Mouse (Mus musculus) mouse trophoblast stem cell (cell line): ENCODE measurements at regions not wholly inside any gene's neighbourhood (a gene's known extent, or its start where the extent isn't known, plus 50 kb on each side); places are given as distances from the start of the nearest gene placed in this dataset.

Source experiments
- in situ Hi-C, 2 experiments: fragments of 300-500 bp; cut with MseI, MboI; formaldehyde crosslinking; loops; 2 replicates in 1 of 2; 3 replicates in 1 of 2; pipeline ENCODE4 v1.15.1; 2025

DNA sequence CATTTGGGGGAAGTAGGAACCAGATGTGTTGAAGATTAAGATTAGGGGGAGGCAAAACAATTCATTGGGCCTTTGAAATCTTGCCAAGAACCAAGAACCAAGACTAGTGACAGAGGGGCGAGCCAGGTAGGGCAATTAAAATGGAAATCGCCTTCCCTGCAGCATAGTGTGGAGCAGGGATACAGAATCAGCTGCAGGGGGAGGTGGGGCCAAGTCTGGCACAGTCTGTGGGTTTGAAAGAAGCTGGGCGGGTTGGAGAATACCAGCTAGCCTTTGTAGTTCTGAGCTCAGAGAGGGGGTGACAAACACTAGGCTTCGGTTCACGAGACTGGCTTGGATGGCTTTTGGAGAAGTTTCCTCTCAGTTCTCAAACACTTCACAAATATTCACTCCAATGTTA lies 414.3 kb upstream of the Ubash3b start:
- in situ Hi-C loops = no loop called here

DNA sequence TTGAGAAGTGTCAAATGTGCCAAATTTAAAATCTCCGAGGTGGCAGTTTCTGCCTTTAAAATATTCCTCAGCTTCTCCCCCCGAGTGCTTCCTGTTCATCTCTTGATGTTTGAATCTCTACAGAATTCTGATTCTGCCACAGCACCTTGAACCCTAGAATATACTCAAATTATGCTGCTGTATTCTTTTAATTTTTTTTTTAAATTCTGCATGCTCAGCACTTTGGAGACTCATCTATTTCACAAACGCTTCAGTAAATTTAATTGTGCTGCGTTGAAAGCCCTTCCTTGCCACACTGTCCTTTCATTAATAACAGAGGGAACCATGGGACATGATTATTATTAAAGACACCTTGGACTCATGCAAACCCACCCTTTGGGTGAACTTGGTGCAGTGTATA lies 408.8 kb upstream of the Ubash3b start:
- in situ Hi-C loops = no loop called here

DNA sequence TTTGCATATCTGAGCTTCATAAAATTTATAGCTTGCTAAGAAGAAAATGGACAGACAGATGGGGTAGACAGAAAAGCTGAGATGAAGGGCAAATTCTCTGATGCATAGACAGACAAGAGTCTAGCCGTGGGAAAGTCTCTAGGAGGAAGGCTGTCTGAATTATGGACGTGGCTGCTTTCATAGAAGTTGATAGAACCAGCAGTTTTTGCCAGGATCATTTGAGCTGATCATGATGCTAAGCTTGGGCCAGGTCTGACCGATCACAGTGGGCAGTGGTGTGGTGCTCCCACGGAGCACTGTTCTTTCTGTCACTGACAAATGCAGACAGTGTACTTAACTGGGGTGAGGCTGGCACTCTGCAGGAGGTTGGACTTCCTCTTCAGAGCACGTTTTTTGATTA lies 405.0 kb upstream of the Ubash3b start:
- in situ Hi-C loops = no loop called here

DNA sequence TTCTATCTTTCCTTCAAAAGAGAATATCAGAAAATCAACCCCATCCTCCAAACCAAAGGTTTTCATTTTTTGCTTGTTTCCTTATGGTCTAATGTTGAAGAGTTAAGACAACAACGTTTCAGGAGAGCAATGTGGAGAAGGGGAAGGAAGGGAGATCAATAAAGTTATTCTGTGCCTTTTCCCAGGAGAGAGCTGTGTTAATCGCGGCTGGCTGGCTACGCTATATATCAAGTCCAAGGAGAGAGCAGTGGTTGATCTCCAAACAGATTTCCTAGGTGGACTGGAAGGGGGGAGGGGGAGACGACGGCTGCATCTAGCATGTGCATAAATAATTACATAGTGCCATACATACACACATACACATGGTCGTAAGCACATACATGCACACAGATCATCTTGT lies 404.3 kb upstream of the Ubash3b start:
- in situ Hi-C loops = no loop called here

DNA sequence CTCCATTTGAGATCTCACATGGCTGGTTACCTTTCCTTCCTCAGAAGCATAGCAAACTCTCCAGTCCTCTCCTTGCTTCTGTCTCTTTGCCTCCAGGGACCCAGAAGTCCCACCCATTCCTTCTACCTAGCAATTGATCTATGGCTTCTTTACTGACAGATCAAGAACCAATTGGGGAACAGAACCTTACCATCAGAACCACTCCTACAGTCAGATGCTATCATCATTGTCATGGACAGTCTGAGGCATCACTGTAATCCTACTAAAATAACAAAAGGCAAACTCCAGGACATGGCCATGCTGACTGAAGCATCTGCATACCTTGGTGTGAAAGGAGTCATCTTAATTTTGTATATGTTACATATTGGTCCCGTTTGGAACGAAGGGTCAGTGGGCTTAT lies 401.9 kb upstream of the Ubash3b start:
- in situ Hi-C loops = no loop called here

DNA sequence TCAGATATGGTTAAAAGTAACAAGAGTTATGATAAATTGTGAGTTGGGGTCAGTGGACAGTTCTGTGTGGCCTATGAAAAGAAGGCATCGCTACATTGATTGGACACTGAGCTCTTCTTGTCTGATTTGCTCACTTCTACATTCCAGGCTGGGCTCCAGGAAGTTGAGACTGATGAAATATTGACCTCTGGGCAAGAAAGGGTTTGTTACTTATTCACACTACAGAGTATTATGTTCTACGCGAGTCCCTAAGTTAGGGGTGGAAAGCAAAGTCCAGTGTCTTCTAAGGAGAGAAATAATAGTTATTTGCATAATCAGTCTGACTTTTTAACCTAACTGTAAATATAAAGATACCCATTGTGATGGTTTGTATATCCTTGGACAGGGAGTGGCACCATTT lies 397.0 kb upstream of the Ubash3b start:
- in situ Hi-C loops = no loop called here

DNA sequence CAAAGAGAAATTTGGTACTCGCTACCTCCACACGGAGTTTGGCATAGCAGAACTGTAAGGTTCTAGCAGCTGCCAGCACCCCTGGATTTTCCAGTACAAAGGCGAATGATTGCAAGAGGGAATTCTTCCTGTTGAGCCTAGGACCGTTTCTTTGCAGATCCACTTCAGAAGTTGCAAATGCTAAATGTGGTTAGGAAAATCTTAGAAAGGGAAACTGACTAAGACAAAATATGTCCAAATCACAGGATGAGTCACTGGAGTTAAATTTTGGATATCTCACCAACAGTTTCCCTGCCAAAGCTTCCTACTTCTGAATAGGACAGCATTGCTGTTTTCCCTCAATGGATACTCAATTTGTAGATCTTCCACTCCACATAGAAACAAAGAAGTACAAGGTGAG lies 395.4 kb upstream of the Ubash3b start:
- in situ Hi-C loops = no loop called here

DNA sequence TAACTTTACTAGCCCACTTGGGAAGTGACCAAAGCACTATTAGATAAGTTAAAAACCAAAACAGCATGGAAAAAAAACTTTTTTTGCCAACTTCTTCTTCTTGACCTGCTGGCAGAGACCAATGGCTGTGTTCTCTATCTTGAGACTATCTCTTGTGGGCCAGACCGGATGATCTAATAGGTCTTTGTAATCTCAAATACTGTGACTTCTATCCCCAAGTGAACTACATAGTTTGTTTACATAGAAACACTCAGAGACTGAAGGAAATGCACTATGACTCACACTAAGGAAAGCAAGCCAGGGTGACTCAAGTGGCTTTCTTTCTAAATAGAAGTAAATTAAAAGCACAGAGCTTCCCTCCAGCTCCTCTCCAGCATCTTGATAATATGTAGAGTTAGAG lies 384.3 kb upstream of the Ubash3b start:
- in situ Hi-C loops = no loop called here

DNA sequence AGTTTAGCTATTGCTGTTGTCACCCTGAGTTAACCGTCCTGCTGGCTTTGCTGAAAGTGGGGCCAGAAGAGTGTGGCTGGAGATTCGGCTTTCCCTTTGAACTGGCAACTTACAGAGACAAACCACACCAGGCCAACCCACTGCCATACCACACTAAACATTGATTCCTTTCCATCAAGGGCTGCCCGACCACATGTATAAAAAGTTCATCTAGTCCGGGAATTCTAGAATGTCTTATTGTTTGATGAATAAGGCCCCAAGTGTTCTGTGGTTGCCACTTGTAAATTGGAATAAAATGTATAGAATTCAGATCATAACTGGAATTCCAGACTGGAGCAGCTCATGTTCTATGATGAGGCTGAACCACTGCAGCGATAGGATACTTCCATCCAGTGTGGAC lies 381.0 kb upstream of the Ubash3b start:
- in situ Hi-C loops = no loop called here

DNA sequence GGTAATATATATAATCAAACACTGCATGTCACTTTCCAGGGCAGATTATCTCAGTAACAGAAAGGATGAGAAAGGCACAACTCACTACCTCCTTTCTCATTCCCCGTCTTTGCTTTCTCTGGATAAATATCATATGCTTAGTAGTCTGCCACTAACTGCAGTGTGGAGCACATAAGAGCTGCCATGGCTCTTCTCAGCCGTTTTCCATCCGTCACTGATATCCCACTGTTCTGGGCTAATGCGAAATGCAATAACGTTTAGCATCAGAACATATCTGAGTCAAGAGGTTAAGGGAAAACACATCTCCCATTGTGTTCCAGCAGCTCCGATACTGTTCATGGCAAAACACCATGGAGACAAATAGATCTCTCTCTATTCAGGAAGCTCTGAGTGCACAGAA lies 379.8 kb upstream of the Ubash3b start:
- in situ Hi-C loops = no loop called here

DNA sequence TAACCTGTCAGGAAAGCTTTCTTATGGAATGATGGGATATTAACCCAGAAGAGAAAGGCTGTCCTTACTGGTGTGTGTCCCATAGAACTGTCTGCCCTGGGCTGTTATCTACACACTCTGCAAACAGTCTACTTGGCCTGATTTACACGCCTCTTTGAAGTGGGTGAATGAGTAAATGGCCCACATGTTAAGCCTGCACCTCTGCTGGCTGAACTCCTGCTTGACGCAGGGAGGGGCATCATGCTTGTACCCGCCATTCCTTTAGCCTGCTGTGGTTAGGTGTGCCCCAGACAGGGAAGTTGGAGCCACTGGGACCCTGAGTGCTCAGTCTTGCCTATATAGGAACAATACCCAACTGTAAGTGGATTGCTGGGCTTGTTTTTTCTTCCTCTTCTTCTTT lies 371.3 kb upstream of the Ubash3b start:
- in situ Hi-C loops = no loop called here

DNA sequence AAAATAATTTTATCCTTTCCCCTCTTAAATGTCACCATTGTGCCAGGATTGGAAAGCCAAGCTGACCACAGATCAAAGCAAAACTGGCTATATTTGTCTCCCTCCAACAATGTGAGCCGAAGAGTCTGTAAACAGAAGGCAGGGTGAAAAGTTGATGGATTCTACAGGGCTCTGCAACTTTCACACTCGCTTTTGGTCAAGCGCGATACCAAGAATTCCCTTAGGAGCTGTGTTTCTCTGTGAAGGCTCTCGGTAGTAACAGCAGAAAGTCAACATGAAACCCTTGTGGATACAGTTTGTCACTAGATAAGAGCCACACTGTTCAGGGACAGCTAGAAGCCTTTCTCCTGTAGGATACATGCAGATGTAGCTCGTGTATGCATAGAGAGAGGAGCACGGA lies 370.8 kb upstream of the Ubash3b start:
- in situ Hi-C loops = no loop called here

DNA sequence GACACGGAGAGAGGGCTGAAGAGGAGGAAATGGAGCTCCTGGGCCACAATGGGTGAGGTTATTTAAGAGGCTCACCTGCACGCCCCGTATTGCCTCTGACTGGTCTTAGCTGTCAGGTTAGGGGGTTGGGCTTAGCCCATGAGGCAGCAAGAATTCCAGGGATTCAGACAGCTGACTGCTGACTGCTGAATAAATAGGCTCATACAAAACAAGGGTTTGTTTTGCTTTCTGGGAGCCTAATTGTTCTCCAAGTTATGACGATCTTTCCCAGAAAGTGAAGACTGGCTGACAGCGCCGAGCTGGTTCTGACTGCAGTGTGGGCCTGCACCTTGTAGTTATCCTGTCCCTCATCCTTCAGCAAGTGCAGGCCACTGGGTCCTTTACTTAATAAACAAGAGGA lies 370.1 kb upstream of the Ubash3b start:
- in situ Hi-C loops = no loop called here

DNA sequence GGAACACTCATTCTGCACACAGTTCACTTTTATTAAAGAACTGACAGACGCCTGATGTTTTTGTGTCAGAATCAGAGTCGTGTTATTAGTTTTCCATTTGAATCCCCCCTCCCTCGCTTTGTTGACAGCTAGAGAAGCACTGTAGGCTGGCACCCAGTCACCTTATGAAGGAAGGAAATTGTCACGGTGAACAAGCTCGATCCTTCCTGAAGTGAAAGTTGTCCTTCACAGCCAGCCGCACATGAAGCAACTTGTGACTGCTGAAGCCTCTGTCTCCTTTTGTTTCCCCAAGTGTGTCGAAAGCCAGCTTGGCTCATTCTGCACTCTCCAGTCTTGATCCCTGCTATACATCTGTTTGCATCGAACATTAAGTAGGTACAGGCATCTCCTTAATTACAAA lies 364.6 kb upstream of the Ubash3b start:
- in situ Hi-C loops = no loop called here

DNA sequence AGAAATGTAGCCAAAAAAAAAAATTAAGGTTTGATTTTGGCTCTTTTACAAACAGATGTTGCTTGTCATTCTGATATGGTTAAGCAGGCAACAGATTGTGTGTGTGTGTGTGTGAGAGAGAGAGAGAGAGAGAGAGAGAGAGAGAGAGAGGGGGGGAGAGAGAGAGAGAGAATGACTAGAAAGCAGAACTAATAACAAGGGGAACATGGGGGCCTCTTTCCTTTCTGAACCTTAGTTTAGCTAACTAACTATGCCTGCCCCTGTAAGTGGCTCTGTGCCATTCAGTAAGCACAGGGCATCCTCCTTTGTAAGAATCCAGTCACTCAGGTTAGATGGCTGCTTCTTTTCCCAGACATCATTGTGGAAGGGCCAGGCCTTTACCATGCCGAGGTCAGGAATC lies 364.0 kb upstream of the Ubash3b start:
- in situ Hi-C loops = no loop called here

DNA sequence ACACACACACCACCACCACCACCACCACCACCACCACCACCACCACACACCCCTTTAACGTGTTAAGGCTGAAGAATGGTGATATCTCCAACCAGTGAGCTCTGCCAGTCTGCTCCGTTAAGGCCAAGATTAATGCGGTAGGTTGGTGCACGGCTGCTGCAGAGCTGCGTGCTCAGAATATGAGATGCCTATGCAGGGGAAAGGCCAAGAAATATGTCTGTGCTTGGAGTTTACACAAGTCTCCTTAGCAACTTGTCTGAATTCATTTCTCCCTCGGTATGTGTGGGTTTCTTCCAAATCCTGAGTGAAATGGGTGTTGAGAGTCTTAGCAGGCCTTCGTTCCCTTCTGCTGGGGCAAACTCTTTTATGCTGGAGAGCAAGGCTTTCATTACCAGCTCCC lies 363.1 kb upstream of the Ubash3b start:
- in situ Hi-C loops = no loop called here

DNA sequence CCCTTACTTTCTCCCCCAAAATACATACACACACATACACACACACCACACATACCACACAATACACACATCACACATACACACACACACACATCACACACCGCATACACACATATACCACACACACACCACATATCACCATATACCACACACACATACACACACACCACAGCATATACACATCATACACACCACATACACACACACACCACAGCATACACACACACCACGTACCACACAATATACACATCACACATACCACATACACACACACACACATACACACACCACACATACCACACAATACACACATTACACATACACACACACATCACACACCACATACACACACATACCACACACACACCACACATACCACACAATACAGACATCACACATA lies 362.5 kb upstream of the Ubash3b start:
- in situ Hi-C loops = no loop called here

DNA sequence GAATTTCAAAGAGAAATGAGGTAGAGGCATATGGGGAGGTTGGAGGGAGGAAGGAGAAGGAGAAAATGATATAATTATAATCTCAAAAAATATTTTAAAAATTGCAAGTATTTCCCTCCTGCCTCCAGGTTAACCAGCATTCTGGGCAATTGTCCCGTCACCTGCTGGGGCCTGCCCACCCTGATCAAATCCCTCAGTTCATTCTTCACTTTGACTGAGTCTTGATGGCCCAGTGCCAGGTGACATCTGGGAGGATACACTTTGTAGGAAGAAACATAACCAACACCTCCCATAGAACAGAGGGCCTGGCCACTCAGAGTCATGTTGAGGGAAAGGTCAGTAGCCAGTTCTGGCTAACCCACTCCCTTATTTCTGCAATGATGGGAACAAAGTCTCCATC lies 360.8 kb upstream of the Ubash3b start:
- in situ Hi-C loops = no loop called here

DNA sequence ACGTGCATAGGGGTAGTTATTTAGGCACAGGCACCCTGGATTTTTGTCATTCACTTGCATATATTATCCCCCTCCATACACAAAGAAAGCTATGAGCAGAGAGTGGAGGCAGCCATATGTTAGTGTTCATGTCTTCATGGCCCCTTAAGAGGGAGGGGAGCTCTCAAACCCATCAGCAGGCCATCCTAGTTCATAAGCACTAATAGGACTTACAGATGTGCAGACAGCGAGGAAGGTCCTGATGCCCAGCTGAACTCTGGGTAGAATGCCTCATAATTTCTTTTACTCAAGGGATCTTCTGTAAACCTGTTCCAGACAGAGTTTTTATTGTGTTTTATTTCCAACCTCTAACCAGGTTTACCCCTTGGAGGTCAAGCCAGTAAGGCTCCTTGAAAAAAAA lies 356.3 kb upstream of the Ubash3b start:
- in situ Hi-C loops = no loop called here

DNA sequence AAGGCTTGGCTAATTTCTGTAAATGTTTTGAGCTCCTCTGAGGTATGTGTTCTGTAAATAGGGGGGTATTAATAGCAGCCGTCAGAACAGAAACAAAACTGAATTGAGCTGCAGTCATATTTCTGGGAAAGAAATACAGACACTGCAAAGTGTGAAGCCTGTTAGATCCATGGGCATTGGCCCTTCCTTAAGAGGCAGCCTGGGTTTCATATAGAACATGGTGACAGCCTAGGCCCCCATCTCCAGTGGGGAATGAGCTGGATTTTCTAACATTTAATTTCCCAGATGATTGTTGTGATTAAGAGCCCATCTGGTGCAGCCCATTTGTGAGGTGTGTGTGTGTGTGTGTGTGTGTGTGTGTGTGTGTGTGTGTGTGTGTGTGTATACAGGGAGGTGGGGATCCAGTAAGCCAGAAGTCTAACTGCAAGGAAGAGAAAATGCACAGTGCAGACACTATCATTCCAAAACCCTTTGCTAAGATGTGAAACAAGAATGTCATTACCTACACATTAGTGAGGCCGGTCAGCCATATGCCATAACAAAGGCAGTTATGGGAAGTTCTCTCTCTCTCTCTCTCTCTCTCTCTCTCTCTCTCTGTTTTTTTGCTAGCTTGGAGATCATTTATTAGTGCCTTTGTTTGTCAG lies 355.7 kb upstream of the Ubash3b start:
- in situ Hi-C loops = no loop called here

DNA sequence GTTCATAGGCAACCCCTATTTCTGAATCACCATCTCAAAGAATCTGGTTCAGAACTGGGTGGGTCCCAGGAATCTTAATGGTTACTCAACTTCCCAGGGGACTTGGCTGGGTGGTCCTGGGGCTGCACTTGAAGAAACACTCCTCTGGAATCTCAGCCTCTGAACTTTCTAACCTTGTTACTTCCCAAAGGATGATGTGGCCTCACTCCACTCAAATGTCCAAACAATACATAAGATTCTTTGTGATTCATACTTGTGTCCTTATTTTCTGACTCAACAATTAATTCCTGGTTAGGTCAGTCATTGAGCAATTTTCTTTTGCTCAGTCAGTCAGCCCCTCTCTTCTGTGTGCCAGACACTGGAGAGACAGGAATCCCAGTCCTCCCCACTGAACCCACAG lies 353.7 kb upstream of the Ubash3b start:
- in situ Hi-C loops = no loop called here

DNA sequence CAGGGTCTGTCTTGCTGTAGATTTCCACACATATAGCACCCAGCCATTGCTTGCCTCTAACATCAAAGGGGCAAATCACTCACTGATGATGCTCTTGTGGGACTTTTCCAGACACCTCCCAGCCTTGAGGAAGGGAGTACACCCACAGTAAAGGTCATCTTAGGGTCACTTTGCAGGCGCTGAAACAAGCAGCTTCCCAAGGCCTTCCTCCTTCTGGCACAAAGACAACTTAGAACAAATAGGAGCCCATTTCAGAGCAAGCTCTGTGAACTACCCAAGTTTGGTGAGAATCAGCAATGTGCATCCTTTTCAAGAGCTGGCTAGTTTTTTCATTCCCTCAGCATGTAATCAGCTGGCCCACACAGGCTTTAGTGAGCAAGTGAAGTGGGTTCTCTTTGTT lies 352.2 kb upstream of the Ubash3b start:
- in situ Hi-C loops = no loop called here

DNA sequence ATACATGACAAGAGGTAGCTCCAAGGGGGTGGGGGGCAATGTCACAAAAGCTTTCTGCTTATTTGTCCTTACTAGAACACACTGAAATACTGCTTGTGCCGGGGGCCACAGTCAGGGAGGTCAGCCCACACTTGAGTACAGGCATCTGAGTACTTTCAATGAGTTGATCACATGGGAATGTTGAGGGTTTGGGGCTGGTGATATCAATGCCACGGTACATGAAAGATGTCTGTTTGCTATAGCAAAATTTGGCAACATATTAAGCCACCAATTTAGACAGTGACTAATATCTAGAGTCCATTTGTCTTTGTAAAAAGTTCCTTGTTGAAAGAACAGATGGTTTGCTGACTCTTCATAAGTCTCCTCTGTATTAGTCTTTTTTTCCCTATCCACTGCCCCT lies 348.1 kb upstream of the Ubash3b start:
- in situ Hi-C loops = no loop called here

DNA sequence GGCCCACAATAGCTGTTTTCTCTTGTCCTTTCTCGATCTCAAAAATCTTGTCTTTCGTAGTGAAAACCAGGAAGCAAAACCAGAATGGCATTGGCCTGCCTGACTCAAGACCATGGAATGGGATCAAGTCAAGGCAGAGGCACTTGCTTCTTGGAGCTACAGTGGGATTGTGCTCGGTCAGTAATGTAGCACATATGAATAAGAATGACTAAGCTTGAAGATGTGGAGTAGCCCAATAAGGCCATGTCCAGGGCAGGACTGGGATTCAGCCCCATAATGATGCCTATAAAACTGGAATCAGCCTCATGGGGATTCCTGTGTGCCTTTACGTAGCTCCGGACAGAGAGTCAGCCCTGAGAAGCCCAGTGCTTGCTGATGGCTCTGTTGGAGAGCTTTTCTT lies 347.2 kb upstream of the Ubash3b start:
- in situ Hi-C loops = no loop called here

DNA sequence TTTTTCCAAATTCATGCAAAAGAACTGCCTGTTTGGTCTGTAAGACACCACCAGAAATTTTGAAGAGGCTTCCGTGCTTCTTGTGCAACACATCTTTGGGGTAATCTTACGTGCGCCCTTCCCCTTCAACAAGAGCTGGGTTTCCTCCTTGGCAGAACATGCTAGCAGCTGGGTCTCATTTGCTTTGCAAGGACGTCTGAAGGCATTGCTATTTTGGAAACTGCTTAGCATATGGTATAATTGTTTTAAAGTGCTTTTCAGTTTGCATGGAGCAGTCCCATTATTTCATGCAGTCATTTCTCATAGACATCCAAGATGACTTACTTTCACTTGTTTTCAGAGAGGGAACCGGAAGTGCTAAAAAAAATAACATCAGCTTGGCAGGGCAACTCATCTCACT lies 336.8 kb upstream of the Ubash3b start:
- in situ Hi-C loops = no loop called here
